Comparison of ENCODE assay signal across 8 mouse cellular contexts in genomic region chr6:14901971-14902670, GRCm38 (mm10). TPM values are rescaled to one million over a fixed set of nuclear protein-coding genes. Genes with fewer than 3 reads are reported as not detected.
DNase-seq lines count a peak whose midpoint lies in the region; ATAC-seq and TF ChIP-seq lines count a peak whose summit lies in the region.

No protein-coding gene starts in this region.

- no peak for ATAC-seq in heart, embryonic 13.5 days (ENCODE audit: extremely low read depth, insufficient number of reproducible peaks, low FRiP score, low TSS enrichment)
- no peak for ATAC-seq in liver, embryonic 15.5 days (ENCODE audit: insufficient read depth)

- no peak for TF ChIP-seq POLR2A in olfactory bulb, adult 2 months (IDR thresholded peaks at IDR 0.05; ENCODE audit: insufficient read depth, low read depth, low read length)

- H3K36me3 ChIP-seq in heart, embryonic 13.5 days: no peaks in the 10 kb centered on the region
- no peaks in the 10 kb centered on the region for H3K36me3 ChIP-seq in liver, embryonic 15.5 days (replicated peaks)

- peaks cover 27% of the 10 kb centered on the region for H3K4me1 ChIP-seq in heart, embryonic 13.5 days
- H3K4me1 ChIP-seq in liver, embryonic 15.5 days (replicated peaks): peaks cover 6% of the 10 kb centered on the region
- H3K4me1 ChIP-seq in olfactory bulb, adult 2 months (ENCODE audit: control insufficient read depth, insufficient read depth, low read length): peaks cover 20% of the 10 kb centered on the region

- H3K9ac ChIP-seq in heart, embryonic 13.5 days: peak overlapping the region; percentile 92
- no peak overlapping the region for H3K9ac ChIP-seq in liver, embryonic 15.5 days

- no peaks in the 10 kb centered on the region; the same call in 1 of the 2 replicates for H3K27me3 ChIP-seq in heart, embryonic 13.5 days (replicated peaks)
- H3K27me3 ChIP-seq in liver, embryonic 15.5 days: peaks cover 65% of the 10 kb centered on the region

- H3K27ac ChIP-seq in heart, embryonic 13.5 days (replicated peaks): peak overlapping the region; percentile 91; the same call in 1 of the 2 replicates
- no peak overlapping the region for H3K27ac ChIP-seq in liver, embryonic 15.5 days (replicated peaks)
- no peak overlapping the region for H3K27ac ChIP-seq in olfactory bulb, adult 2 months (ENCODE audit: insufficient read depth, low read depth, low read length)

- TF ChIP-seq CTCF in olfactory bulb, adult 2 months (IDR thresholded peaks at IDR 0.05; ENCODE audit: insufficient read depth, low read depth, low read length): no peak

- H3K4me3 ChIP-seq in heart, embryonic 13.5 days: peak overlapping the region; percentile 84
- peak overlapping the region; percentile 52 for H3K4me3 ChIP-seq in liver, embryonic 15.5 days (replicated peaks)
- peak overlapping the region; percentile 50 for H3K4me3 ChIP-seq in olfactory bulb, adult 2 months (ENCODE audit: insufficient read depth, low read depth, low read length)

- H3K9me3 ChIP-seq in heart, embryonic 13.5 days: no peaks in the 10 kb centered on the region
- H3K9me3 ChIP-seq in liver, embryonic 15.5 days (replicated peaks): no peaks in the 10 kb centered on the region

- peak overlapping the region; percentile 94 for H3K4me2 ChIP-seq in heart, embryonic 13.5 days
- H3K4me2 ChIP-seq in liver, embryonic 15.5 days: peak overlapping the region; percentile 70

- DNase-seq in adrenal gland, adult (ENCODE audit: inconsistent age in 2 of 2, low spot score in 1 of 2): peak; percentile 5 to 48
- DNase-seq in adrenal gland, postnatal 25 days: no peak
- peak; percentile 18 for DNase-seq in ZHBTc4 (ENCODE audit: low read depth, low spot score)
- no peak for DNase-seq in layer of hippocampus, adult 8-10 months (ENCODE audit: low spot score in 2 of 2)
- no peak for DNase-seq in cerebellum, adult 9-11 months

- 8% methylated on average over 13 of the region's 13 CpGs for WGBS in heart, embryonic 13.5 days
- 5% methylated on average over 13 of the region's 13 CpGs for WGBS in liver, embryonic 15.5 days (ENCODE audit: insufficient replicate concordance)
- WGBS in olfactory bulb, adult 2 months: 18% methylated on average over 13 of the region's 13 CpGs

RNA-seq across cellular contexts. Expression of gene Foxp2, which starts 1.0 kb away (rescaled TPM):
- total RNA-seq in adrenal gland, postnatal 25 days (2021): 4.5 and 6.5 TPM in 2 replicates
- polyA plus RNA-seq in heart, embryonic 13.5 days (2015; fragmentation: Nextera tagmentation; extraction: Ambion mirVana): 8.7 and 10.8 TPM in 2 replicates
- 0.62 and 0.91 TPM in 2 replicates for polyA plus RNA-seq in liver, embryonic 15.5 days (2015; fragmentation: Nextera tagmentation; extraction: Ambion mirVana)
- polyA plus RNA-seq in olfactory bulb, adult 2 months (2012; ENCODE audit: insufficient read depth, insufficient read length, low replicate concordance, missing spikeins): not detected in 2 replicates
- total RNA-seq in layer of hippocampus, adult 8-10 months (2022): 1 to 10 TPM; 1.6 to 2.9 (median 2.5) TPM

Comparison
In these comparisons a context has a peak if more than half of its experiments do, and no peak if none do; other contexts are left out.
1. DNase-seq: peak in adrenal gland, adult (2 of 2) and ZHBTc4 (single experiment); none in adrenal gland, postnatal 25 days (single experiment), layer of hippocampus, adult 8-10 months (0 of 2) and cerebellum, adult 9-11 months (single experiment).
2. Peak in every context shown above with its lines, with median percentiles within 50 percentile points of each other: H3K4me3 ChIP-seq.